Mouse (Mus musculus): ENCODE results near the gene Ppp6r3. TPM values are rescaled to one million over a fixed set of nuclear protein-coding genes. Genes with fewer than 3 reads are reported as not detected.

Gene Ppp6r3
- total and polyA plus RNA-seq, 3 experiments: 84.7 to 115 (median 105) TPM

DNA sequence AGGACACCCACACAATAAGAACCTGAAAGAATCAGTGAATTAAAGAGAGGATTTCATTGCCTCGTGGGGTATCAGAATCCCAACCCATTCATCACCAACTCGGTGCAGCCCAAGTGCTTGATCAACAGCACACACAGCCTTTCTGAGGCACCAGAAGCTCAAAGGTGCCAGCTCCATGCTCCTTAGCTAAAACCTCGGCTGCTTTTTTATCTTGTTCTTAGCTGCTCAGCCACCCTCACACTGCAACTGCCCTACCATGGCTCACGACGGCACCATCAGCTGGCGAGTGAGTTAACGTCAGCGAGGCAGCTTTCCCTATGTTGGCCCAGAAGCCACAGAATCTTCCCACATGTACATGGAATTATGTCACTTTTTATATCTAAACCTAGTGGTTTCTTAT, 95.4 kb downstream of the Ppp6r3 start:
- H3K4me1 ChIP-seq (ENCODE audit: insufficient read depth, low read depth, low read length): no peaks in the 10 kb centered on the region
- peaks cover 92% of the 10 kb centered on the region for H3K36me3 ChIP-seq (replicated peaks)
- DNase-seq (ENCODE audit: low spot score): no peak
- no peaks in the 10 kb centered on the region for H3K27me3 ChIP-seq (ENCODE audit: insufficient read depth, low read length)
- no peak overlapping the region for H3K4me3 ChIP-seq (ENCODE audit: low read depth, low read length)
- ATAC-seq (ENCODE audit: extremely low read depth, insufficient number of reproducible peaks, low FRiP score, poor library complexity, severe bottlenecking): no peak
- TF ChIP-seq POLR2AphosphoS5 (IDR thresholded peaks at IDR 0.05; ENCODE audit: insufficient replicate concordance, low read depth, low read length): no peak
- no peak for TF ChIP-seq TAL1 (conservative IDR thresholded peaks at IDR 0.05; ENCODE audit: low read depth, low read length)
- TF ChIP-seq GATA2 (IDR thresholded peaks at IDR 0.05; ENCODE audit: borderline replicate concordance, low read depth, low read length): no peak
- no peak for TF ChIP-seq CTCF (IDR thresholded peaks at IDR 0.05; ENCODE audit: low read depth, low read length)
- no peak for TF ChIP-seq GATA1 (IDR thresholded peaks at IDR 0.05; ENCODE audit: borderline replicate concordance, low read length)
- no peaks in the 10 kb centered on the region for H3K9me3 ChIP-seq (replicated peaks)

DNA sequence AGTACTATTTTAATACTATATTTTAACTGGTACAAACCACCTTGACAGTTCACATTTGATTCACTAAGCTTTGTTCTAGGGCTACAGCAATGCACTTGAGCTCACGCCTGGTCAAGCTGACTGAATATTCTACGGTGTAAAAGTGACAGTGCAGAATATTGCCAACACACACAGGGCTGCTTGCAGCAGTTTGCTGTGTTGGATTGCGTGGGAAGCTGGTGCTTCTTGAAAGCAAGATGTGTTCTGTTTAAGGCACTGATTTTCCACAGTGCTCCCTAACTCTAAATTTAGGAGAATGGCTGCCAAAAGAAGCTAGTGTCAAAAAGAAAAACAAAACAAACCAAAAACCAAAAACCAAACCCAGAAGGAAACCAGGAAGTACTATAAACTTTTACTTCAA, 98.6 kb downstream of the Ppp6r3 start:
- Histone ChIP-seq H3K4me1 (ENCODE audit: insufficient read depth, low read depth, low read length) (no peaks in the 10 kb centered on the region), H3K4me3 (ENCODE audit: low read depth, low read length) (no peak overlapping the region), H3K36me3 (replicated peaks) (peaks cover 91% of the 10 kb centered on the region), H3K27me3 (ENCODE audit: insufficient read depth, low read length) (no peaks in the 10 kb centered on the region), H3K9me3 (replicated peaks) (no peaks in the 10 kb centered on the region)
- no peak for ATAC-seq (ENCODE audit: extremely low read depth, insufficient number of reproducible peaks, low FRiP score, poor library complexity, severe bottlenecking)
- DNase-seq (ENCODE audit: low spot score): no peak
- TF ChIP-seq TAL1 (conservative IDR thresholded peaks at IDR 0.05; ENCODE audit: low read depth, low read length) (no peak), GATA2 (IDR thresholded peaks at IDR 0.05; ENCODE audit: borderline replicate concordance, low read depth, low read length) (no peak), CTCF (IDR thresholded peaks at IDR 0.05; ENCODE audit: low read depth, low read length) (no peak), GATA1 (IDR thresholded peaks at IDR 0.05; ENCODE audit: borderline replicate concordance, low read length) (no peak), POLR2AphosphoS5 (IDR thresholded peaks at IDR 0.05; ENCODE audit: insufficient replicate concordance, low read depth, low read length) (no peak)

DNA sequence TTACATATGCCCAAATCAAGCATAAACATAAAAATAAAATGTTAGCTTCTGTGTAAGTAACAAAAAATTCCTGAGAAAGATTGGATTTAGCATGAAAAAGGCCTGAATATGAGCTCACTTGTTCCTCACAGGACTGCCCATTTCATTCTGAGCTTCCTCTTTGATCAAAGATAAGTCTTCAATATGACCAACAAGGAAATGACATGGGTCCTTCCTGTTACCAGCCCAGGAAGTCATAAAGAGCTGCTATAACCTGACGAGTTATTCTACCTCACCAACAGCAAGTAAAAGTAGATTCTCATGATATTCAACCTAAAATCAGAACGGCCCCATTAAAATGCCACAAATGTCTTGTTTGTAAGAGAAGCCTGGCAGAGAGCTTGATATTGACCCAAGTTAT, 104.3 kb downstream of the Ppp6r3 start:
- no peak overlapping the region for H3K4me3 ChIP-seq (ENCODE audit: low read depth, low read length)
- no peaks in the 10 kb centered on the region for H3K4me1 ChIP-seq (ENCODE audit: insufficient read depth, low read depth, low read length)
- TF ChIP-seq POLR2AphosphoS5 (IDR thresholded peaks at IDR 0.05; ENCODE audit: insufficient replicate concordance, low read depth, low read length): no peak
- no peak for TF ChIP-seq GATA2 (IDR thresholded peaks at IDR 0.05; ENCODE audit: borderline replicate concordance, low read depth, low read length)
- no peak for TF ChIP-seq TAL1 (conservative IDR thresholded peaks at IDR 0.05; ENCODE audit: low read depth, low read length)
- no peak for TF ChIP-seq GATA1 (IDR thresholded peaks at IDR 0.05; ENCODE audit: borderline replicate concordance, low read length)
- TF ChIP-seq CTCF (IDR thresholded peaks at IDR 0.05; ENCODE audit: low read depth, low read length): no peak
- ATAC-seq (ENCODE audit: extremely low read depth, insufficient number of reproducible peaks, low FRiP score, poor library complexity, severe bottlenecking) (no peak), DNase-seq (ENCODE audit: low spot score) (no peak)
- H3K9me3 ChIP-seq (replicated peaks): no peaks in the 10 kb centered on the region
- peaks cover 95% of the 10 kb centered on the region for H3K36me3 ChIP-seq (replicated peaks)
- H3K27me3 ChIP-seq (ENCODE audit: insufficient read depth, low read length): no peaks in the 10 kb centered on the region

DNA sequence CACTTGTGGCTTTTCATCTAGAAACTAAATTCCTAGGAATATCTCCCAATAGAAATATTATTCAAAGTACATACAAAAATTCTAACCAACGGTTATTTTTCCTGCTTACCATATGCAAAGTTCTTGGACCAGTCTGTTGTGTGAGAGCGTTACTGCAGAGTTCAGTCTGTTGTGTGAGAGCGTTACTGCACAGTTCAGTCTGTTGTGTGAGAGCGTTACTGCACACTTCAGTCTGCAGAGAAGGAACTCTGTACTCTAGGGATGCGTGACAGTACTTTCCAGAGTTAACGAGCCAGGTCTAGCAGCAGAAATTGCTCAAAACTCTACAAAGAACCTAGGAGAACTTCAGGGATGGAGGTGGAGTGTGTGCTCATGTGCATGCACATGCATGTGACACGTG, 108.0 kb downstream of the Ppp6r3 start:
- Histone ChIP-seq H3K4me1 (ENCODE audit: insufficient read depth, low read depth, low read length) (peaks cover 3% of the 10 kb centered on the region; the same call in 1 of the 2 replicates), H3K36me3 (replicated peaks) (peaks cover 100% of the 10 kb centered on the region), H3K4me3 (ENCODE audit: low read depth, low read length) (no peak overlapping the region), H3K9me3 (replicated peaks) (no peaks in the 10 kb centered on the region), H3K27me3 (ENCODE audit: insufficient read depth, low read length) (no peaks in the 10 kb centered on the region)
- DNase-seq (ENCODE audit: low spot score) (no peak), ATAC-seq (ENCODE audit: extremely low read depth, insufficient number of reproducible peaks, low FRiP score, poor library complexity, severe bottlenecking) (no peak)
- TF ChIP-seq CTCF (IDR thresholded peaks at IDR 0.05; ENCODE audit: low read depth, low read length): no peak
- TF ChIP-seq POLR2AphosphoS5 (IDR thresholded peaks at IDR 0.05; ENCODE audit: insufficient replicate concordance, low read depth, low read length): no peak
- TF ChIP-seq GATA2 (IDR thresholded peaks at IDR 0.05; ENCODE audit: borderline replicate concordance, low read depth, low read length): no peak
- no peak for TF ChIP-seq GATA1 (IDR thresholded peaks at IDR 0.05; ENCODE audit: borderline replicate concordance, low read length)
- no peak for TF ChIP-seq TAL1 (conservative IDR thresholded peaks at IDR 0.05; ENCODE audit: low read depth, low read length)

DNA sequence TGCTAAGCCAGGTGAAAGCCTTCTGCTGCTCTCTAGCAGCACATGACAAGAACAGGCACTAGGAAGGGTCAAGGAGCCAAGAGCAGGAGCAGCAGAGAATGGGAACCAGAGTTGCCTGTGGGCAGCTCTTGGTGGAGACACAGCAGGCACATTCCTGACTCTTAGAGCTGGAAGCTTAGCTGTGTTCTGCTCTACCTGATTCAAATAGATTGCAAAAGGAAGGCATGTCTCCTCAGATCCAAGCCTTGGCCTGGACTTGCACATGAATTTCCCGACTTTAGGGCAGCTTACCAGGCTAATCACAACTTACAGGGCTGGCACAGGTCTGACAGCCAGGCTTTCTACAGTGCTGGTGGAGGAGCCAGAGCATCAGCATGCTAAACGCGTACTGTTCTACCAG, 115.6 kb downstream of the Ppp6r3 start:
- no peak for TF ChIP-seq POLR2AphosphoS5 (IDR thresholded peaks at IDR 0.05; ENCODE audit: insufficient replicate concordance, low read depth, low read length)
- TF ChIP-seq TAL1 (conservative IDR thresholded peaks at IDR 0.05; ENCODE audit: low read depth, low read length): no peak
- H3K27me3 ChIP-seq (ENCODE audit: insufficient read depth, low read length): no peaks in the 10 kb centered on the region
- no peak for ATAC-seq (ENCODE audit: extremely low read depth, insufficient number of reproducible peaks, low FRiP score, poor library complexity, severe bottlenecking)
- DNase-seq (ENCODE audit: low spot score): no peak
- no peak overlapping the region for H3K4me3 ChIP-seq (ENCODE audit: low read depth, low read length)
- no peaks in the 10 kb centered on the region for H3K4me1 ChIP-seq (ENCODE audit: insufficient read depth, low read depth, low read length)
- H3K9me3 ChIP-seq (replicated peaks): no peaks in the 10 kb centered on the region
- peaks cover 100% of the 10 kb centered on the region for H3K36me3 ChIP-seq (replicated peaks)

DNA sequence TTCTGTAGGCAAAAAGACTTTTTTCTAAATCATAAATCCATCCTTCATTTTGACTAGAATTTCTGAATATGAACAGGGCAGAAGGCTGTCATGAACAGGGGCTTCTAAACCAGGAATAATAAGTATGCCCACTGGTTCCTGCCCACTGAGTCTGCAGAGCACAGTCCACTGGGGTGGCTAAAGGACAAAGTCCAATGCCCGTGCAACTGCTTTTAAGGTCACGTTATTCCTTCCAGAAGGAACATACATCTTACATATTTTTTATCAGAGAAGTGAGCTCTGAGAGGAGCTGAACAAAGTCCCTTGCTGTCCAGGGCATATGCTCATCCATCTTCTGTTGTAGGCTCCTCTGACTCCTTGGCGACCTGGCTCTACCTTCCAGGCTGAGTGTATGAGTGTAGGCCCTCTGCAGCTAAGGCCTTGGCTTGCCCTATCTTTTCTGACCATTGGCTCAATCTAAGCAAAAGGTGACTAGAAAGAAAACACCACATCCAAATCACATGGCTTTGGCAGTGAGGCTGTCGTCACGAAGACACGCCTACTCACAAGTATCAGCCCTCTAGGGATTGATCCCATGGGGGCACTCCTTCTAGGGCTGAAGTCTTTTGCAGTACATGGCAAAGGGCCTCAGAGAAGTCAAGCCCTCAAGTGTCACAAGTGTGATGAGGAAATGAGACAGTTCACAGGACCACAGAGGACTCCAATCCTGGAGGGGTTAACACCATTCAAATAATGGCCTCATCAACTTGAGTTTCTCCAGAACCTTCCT, 117.0 kb downstream of the Ppp6r3 start:
- DNase-seq (ENCODE audit: low spot score): no peak
- H3K4me3 ChIP-seq (ENCODE audit: low read depth, low read length): no peak overlapping the region
- H3K36me3 ChIP-seq (replicated peaks): peaks cover 99% of the 10 kb centered on the region
- no peaks in the 10 kb centered on the region for H3K27me3 ChIP-seq (ENCODE audit: insufficient read depth, low read length)
- no peaks in the 10 kb centered on the region for H3K9me3 ChIP-seq (replicated peaks)
- TF ChIP-seq CTCF (IDR thresholded peaks at IDR 0.05; ENCODE audit: low read depth, low read length): no peak
- no peak for TF ChIP-seq GATA2 (IDR thresholded peaks at IDR 0.05; ENCODE audit: borderline replicate concordance, low read depth, low read length)
- no peak for TF ChIP-seq GATA1 (IDR thresholded peaks at IDR 0.05; ENCODE audit: borderline replicate concordance, low read length)
- TF ChIP-seq TAL1 (conservative IDR thresholded peaks at IDR 0.05; ENCODE audit: low read depth, low read length): no peak
- TF ChIP-seq POLR2AphosphoS5 (IDR thresholded peaks at IDR 0.05; ENCODE audit: insufficient replicate concordance, low read depth, low read length): no peak
- no peak for ATAC-seq (ENCODE audit: extremely low read depth, insufficient number of reproducible peaks, low FRiP score, poor library complexity, severe bottlenecking)
- H3K4me1 ChIP-seq (ENCODE audit: insufficient read depth, low read depth, low read length): no peaks in the 10 kb centered on the region

Measured in G1E (cell line).